Mouse (Mus musculus): ENCODE data around the gene Pknox1.

DNA sequence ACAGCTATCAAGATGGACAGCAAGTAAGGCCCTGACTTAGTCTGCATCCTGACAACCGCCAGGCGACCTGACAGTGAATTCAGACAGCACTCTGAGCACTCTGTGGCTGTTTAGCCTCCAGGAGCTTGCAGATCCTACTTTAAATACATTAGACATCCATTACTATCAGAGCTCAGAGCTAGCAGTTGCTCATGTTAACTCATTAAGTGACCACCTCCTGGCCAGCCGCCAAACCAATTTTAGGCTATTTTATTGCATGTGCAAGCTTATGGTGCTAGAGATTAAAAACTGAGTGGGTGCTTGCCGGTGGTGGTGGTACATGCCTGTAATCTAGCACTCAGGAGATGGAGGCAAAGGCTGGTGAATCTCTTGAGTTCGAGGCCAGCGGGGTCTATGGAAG is 19.2 kb downstream of the Pknox1 start:
- no peak for TF ChIP-seq CTCF (IDR thresholded peaks at IDR 0.05; ENCODE audit: low read depth)
- no peak for TF ChIP-seq EP300 (IDR thresholded peaks at IDR 0.05; ENCODE audit: low read depth)

Data from heart, postnatal 0 days (tissue).